Mouse (Mus musculus) G1E (cell line): Measurements from ENCODE around the gene Gm21800. TPM values are rescaled to one million over a fixed set of nuclear protein-coding genes. Genes with fewer than 3 reads are reported as not detected.
"Not testable (repeated sequence)": the region's sequence is repeated elsewhere in the genome, so short reads cannot be mapped to it uniquely, and the experiment has no call there.

Source experiments
- ATAC-seq: 2 replicates; pipeline ENCODE4 v1.8.0; 2016; ENCODE audit warnings: mild to moderate bottlenecking; ENCODE audit not compliant: insufficient number of reproducible peaks, poor library complexity, low FRiP score, severe bottlenecking; ENCODE audit errors: extremely low read depth
- DNase-seq: peaks from one replicate; pipeline ENCODE4 v3.0.0; 2012; ENCODE audit warnings: low spot score
- H3K27me3 ChIP-seq: 2 replicates; pipeline ENCODE4 v1.6.1; 2012; ENCODE audit warnings: mild to moderate bottlenecking, low read length, inconsistent platforms; ENCODE audit not compliant: insufficient read depth
- H3K36me3 ChIP-seq: replicated peaks from 2 replicates; pipeline ENCODE3; 2012; ENCODE audit warnings: mild to moderate bottlenecking, inconsistent platforms
- H3K4me1 ChIP-seq: 2 replicates; pipeline ENCODE4 v1.6.1; 2012; ENCODE audit warnings: low read depth, low read length, inconsistent platforms, mixed read lengths; ENCODE audit not compliant: insufficient read depth
- H3K4me3 ChIP-seq: 2 replicates; pipeline ENCODE4 v1.5.1; 2012; ENCODE audit warnings: low read depth, mild to moderate bottlenecking, inconsistent platforms, low read length, moderate library complexity, mixed read lengths
- H3K9me3 ChIP-seq: replicated peaks from 2 replicates; pipeline ENCODE4 v1.6.1; 2012; ENCODE audit warnings: inconsistent platforms
- polyA plus RNA-seq: library from polyadenylated mRNA; stranded (reverse); fragments of >175 nt; gene quantifications from 2 replicates; pipeline ENCODE4 v1.2.3, GENCODE M21; 2012
- total RNA-seq, 2 experiments: library from RNA; stranded (forward) in 1 of 2; stranded (reverse) in 1 of 2; fragments of 200-1000 nt in 1 of 2; fragments of >200 nt in 1 of 2; fragmentation: Nextera tagmentation in 1 of 2; gene quantifications; 2 replicates each; pipeline ENCODE4 v1.2.3; 2014 to 2017

The Gm21800 gene
- total RNA-seq (2014; fragmentation: Nextera tagmentation), result not detected in 2 replicates
- not detected in 2 replicates for total RNA-seq (2017)
- not detected in 2 replicates for polyA plus RNA-seq

GRCm38 (mm10) chrY:41406198-41406597 is at the start of gene Gm21800:
Gm21800 (plus strand) TSS chrY:41406498.
- not testable (repeated sequence) for H3K4me1 ChIP-seq, DNase-seq, H3K9me3 ChIP-seq, H3K27me3 ChIP-seq, H3K36me3 ChIP-seq, H3K4me3 ChIP-seq, ATAC-seq
